Mouse (Mus musculus) adrenal gland, adult (tissue): ENCODE data around the gene Tmem235.
"Not testable (repeated sequence)": the region's sequence is repeated elsewhere in the genome, so short reads cannot be mapped to it uniquely, and the experiment has no call there.

Source experiments
- DNase-seq, 2 experiments: peaks; one replicate each; pipeline ENCODE4 v3.0.0; 2022 to 2023; ENCODE audit warnings: low spot score in 1 of 2; ENCODE audit not compliant: inconsistent age in 2 of 2

Tmem235 gene

DNA sequence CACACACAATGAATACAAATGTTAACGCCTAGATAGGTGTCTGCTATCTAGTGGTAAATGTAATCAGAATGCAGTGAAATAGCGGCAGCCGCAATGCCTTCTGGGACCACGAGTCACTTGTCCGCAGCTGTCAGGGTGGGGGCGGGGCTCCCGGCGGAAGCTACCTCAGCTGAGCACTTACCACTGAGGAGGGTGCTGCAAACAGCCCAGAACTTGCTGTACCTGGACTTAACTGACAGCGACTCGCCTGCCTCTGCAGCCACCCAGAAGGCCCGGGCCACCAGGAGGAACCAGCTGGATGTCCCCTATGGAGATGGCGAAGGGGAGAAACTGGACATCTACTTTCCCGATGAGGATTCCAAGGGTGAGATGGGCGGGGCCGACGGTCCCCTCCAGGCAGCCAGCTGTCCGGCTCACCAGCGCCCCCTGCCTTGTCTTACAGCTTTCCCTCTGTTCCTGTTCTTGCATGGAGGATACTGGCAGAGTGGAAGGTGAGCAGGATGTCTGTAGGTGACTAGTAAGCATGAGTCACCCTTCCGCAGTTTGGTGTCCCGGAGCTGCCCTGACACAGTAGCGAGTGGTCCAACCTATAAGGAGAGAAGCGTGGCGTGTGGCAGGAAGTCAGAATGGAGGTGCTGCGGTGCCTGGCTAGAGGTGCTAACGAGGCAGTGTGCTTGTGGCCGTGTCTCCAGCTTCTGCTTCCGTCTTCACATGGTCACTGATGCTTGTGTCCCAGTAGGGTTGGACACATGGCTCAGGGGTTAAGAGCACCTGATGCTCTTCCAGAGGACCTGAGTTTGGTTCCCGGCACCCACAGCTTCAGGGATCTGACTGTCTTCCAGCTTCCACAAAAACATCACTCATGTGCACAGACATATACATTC, 28.2 kb upstream of the Tmem235 start:
- DNase-seq, result peak; percentile 62 to 86

DNA sequence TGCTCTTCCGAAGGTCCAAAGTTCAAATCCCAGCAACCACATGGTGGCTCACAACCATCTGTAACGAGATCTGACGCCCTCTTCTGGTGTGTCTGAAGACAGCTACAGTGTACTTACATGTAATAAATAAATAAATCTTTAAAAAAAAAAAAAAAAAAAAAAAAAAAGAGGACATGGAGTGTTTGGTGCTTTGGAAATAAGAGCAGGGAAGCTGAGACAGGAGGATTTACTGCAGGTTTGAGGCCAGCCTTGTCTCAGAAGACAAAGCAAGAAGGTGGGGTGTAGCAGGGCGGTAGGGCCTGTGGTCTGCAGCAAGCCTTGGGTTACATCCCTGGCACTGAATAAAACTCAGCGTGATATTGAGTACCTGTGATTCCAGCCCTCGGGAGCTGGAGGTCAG, 27.0 kb upstream of the Tmem235 start:
- not testable (repeated sequence) for DNase-seq

DNA sequence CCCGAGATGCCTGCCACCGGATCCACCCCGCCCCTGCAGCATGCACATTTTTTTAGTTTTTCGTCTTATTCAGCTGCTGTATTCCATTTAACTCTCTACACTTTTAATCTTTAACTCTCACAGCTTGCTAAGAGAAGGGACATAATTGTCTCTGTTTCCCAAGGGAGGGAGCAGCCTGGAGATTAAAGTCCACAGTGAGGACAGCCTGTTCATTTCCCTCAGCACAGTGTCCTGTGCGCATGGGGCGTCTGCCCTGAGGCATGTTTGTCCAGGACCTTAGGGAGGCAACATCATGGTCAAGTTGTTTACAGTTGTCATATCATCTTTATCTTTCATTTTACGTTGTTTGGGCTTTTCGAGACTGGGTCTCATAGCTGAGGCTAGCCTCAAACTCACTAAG, 26.5 kb upstream of the Tmem235 start:
- no peak for DNase-seq

DNA sequence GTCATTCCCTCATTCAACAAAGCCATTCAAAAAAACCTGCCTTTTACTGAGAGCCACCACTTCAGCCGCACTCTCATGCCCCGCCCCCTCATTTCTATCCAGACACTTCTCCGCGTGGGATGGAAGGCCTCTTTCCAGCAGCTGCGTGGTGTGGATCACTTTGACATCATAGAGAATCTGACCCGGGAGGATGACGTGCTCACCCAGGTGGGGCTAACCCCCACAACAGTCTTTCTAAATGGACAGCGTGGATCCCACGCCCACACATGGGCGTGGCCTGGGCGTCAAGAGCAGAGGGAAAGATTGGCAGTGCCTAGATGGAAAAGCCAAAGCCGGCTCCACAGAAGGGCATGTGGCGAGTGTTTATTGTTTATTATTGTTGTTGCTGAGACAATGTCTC, 24.2 kb upstream of the Tmem235 start:
- DNase-seq, result peak; percentile 35 to 64

DNA sequence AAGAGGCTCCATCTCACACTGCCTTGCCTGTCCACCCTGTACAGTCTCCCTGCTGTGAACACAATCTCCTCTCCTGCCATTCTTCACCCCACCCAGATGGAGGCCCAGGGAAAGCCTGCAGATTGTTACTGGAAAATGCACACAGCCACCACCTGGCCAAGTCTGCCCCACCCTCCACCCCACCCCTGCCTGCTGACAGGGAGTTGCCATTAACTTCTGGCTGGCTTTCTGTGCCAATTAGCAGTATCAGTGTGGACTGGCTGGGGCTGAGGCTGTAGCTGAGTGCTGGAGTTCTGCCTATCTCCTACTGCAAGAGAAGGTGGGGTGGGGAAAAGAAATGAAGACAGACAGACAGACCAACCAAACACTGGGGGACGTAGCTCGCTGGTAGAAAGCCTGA, 22.0 kb upstream of the Tmem235 start:
- peak in 1 of 2 experiments; percentile 40 for DNase-seq

DNA sequence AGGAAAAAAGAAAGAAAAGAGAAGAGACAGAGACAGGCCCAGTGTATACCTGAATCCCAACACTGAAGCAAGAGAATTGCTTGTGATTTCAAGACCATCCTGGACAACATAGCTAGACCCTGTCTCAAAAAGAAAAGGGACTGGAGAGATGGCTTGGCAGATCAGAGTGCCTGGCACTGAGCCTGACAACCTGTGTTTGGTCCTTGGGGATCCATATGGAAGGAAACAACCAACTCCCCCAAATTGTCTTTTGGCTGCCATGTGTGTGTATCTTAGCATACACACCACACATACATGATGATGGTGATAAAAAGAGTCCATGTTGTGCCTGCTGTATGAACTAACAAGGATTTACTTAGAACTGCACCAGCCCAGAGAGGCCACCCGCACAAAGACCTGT, 21.5 kb upstream of the Tmem235 start:
- no peak for DNase-seq

DNA sequence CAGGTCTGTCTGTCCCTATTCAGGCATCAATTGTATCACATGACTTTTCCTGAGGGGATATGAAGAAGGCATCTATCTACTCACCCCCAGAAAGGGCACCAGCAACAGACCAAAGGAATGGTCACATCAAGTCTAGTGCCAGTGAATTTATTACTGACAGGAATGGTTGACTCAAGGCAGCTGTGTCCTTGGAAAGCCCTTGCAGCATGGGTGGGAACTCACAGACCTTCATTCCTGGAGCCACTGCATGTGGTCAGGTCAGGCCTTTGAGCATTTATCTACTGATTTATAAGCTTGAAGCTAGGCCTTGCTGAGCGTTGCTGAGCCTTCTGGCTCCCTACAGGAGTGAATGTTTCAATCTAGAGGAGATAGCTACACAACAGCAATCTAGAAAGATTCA, 19.6 kb upstream of the Tmem235 start:
- DNase-seq, result peak; percentile 71 to 83

DNA sequence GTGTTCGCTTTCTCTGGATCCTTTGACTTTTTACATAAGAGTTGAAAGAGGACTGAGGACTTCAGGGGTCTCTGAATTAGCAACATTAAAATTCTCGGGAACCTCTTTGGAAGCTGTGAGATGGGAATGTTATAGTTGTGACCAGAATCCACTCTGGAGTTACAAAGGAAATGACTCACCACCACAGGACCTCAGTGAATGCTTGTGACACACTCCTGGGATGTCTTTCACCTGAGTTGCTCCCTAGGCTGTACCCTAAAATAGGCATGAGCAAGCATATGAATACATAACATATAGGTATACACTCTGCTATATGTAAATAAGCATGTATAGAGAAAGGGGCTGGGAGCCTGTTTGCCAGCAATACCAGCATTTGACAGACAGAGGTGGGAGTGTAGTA, 17.1 kb upstream of the Tmem235 start:
- DNase-seq, result no peak

DNA sequence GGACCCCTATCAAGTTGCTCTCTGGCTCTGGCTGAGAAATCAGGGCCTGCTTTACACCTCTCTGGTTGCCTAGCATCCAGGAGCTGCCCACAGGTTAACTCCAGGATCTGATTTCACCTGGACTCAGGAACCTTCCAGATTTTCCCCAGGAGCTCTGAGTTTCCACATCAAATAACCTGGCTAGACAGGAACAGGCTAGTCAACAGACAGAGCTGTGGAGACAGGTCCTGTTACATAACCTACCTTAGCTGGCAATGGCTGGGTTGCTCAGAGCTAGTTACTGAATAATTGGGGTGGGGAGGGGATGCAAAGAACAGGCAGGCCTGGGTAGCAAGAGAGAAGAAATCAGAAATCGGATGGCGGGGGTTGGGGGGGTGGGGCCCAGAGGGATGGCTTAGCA, 15.6 kb upstream of the Tmem235 start:
- DNase-seq, result no peak

DNA sequence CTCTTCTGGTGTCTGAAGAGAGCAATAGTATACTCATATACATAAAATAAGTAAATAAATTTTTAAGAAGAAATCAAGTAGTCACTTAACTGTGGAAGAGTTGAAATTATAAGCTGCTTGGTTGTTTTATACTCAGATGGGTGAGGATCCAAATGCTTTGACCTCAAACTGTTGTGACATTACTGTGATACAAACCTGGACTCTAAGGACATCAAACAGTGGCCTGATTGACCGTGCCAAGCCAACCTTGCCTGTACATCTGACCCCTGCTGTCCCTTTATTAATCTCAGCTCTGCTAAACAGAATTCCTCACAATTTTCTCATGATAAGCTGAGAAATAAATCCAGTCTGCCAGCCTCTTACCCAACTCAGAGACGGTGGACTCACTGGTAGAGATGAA, 14.9 kb upstream of the Tmem235 start:
- no peak for DNase-seq

DNA sequence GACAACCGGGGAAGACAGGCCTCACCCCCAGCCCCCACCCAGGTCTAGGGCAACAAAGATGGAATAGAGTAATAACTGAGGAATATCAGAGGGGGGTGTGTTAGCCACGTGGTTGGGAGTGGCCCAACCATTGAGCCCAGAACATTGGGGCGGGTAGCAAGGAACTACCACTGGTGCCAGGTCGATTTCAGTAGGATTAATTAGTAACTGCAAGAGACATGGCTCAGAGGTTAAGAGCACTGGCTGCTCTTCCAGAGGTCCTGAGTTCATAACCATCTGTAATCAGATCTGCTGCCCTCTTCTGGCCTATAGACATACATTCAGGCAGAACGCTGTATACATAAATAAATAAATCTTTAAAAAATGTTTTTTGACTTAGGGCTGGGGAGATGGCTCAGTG, 13.9 kb upstream of the Tmem235 start:
- peak in 1 of 2 experiments; percentile 39 for DNase-seq

DNA sequence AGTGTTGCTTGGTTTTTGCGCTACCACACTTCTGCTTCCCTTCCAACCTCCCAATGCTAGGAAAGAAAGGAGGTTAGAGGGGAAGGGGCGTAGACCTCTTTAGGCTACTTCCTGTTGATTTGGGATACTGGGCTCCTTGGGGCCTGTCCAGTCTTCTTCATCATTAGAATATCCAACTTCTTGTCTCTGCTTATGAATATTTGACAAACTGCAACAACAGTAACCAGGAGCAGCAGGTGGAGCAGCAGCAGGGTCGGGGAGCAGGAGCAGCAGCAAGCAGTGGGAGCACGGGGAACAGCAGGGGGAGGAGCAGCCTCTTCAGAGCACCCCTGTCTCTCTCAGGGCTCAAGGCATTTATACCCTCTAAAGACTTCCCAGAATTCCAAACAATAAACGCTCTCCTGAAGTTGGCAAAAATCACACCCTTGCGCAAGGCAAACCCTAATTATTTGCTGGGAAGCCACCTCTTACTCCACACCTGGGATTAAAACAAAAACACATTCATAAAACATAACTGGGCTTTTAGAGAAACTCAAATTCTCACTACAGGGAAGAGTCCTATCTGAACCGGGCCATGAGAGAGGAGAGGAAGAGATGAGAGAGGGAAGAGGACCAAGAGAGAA, 12.8 kb upstream of the Tmem235 start:
- peak in 1 of 2 experiments; percentile 53 for DNase-seq

DNA sequence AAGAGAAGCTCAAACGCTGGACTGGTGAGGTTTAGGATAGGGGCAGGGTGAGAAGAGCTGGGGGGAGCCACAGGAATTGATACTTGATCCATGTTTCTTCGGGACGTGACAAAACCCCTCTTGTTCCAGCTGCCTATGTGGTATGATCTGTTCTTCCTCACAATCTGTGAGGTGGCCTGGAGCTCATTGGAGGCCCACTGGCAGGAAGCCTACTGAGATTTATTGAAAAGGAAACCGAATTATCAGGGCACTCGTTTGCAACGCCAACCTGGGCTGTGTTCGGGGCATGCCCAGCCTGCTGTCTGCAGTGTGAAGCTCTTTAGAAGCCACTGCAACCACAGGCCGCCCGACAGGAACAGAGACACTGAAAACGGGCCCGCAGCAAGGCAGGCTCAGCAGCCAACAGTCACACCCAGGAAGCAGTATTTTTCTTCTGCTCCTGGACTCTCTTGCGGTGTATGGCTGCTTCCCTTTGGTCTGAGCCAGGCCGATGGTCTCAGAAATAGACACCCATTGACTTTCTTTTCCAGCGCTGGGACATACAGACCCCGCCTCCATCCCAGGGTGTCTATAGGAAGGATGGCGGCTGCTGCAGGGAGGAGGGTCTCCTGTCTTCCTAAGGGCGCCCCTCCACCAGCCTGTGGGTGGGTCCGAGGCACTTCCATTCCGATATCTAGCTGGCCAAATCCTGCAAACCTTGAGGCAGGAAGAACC, 12.1 kb upstream of the Tmem235 start:
- DNase-seq, result peak in 1 of 2 experiments; percentile 86

DNA sequence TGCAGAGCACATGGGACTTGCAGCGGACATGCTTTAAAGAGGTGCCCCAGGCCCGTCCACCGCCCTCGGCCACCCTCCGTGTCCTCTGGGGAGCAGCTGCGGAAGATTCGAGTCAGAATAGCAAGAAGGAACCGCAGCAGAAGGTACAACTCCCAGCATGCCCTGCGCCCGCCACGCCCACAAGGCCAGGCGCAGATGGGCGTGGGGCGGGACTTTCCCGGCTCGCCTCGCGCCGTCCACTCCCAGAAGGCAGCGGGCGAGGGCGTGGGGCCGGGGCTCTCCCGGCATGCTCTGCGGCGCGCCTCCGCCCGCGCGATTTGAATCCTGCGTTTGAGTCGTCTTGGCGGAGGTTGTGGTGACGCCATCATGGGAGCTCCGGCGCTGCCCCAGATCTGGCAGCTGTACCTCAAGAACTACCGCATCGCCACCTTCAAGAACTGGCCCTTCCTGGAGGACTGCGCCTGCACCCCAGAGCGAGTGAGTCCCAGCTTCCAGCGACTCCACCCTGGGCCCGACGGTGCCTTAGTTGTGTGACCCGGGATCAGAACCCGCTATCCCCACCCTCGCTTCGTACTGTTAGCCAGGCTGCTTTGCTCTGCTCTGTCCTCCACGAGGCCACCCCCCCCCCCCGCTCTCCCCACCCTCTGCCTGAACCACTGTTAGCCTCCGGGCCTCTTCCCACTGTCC, 11.4 kb upstream of the Tmem235 start, which contains the start of gene Birc5:
TSS of gene Birc5 (plus strand) at position 267 of the 687 bp plus-strand sequence.
- DNase-seq, result peak; percentile 97 to 98

DNA sequence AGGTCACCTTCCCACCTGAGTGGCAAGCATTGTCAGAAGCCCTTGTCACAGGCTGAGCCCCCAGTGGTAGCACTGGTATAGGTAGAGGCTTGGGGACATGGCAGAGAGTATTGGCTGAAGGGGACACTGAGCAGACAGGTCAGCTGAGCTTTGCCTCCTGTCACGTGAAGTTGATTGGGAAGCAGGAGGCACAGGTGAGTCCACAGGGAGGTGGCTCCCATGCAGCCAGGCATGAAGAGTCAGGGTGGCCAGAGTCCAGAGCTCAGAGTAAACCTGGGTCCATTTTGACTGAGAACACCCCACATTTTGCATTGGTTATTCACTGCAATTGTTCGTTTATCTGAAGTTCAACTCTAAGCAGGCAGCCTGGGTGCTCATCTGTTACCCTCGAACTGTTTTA, 7.7 kb upstream of the Tmem235 start:
- no peak for DNase-seq

DNA sequence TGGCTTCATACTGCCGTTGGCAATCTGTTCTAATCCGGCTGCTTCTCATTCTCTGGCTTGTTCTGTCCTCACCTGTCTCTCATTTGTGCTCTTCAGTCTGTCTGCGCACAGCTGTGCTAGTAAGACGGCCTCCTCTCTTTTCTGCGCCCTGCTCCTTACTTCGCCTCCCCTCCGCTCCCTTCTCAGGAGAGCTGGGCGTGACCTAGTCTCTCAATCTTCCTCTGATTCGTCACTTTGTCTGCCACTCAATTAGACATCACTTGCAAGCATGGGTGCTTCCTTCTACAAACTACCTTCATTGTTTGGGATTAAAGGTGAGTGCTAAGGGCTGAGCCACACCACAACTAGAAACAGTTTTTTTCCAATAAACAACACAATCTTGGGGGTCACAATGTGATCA, 6.3 kb upstream of the Tmem235 start:
- DNase-seq, result no peak

DNA sequence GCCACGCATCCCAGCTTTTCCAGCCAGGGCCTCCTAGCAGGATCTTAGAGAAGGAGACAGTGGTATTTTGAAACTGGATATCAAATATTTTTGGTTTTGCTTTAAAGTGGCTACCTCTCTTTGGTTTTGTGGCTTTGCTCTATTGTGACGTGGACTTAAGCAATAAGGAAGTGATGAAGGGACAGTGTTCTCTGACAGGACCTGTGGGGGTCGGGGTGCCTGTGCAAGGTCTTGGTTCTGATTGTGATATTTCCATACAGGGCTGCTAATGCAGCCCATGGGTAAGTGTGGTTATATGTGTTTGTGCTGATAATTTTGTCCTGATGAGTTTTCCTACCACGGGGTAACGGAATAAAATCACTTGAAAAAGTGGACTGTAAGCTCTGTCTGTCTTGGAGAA, 5.2 kb upstream of the Tmem235 start:
- no peak for DNase-seq

DNA sequence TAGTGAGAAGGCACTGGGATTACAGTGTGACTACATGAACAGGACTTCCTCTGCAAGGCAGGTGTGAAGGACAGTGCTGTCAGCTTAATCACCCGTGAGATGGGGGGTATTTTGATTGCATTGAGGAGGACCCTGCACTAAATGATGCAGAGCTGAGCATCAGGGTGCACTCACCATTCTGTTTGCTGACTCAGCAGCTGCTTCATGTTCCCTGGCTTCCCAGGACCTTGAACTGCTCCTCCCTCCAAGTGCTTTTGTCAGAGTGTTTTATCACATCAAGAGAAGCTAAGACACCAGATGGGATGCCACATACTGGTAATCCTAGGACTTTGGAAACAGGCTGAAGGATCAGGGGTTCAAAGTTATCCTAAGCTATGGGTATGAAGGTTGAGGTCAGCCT, 4.6 kb upstream of the Tmem235 start:
- DNase-seq, result no peak

DNA sequence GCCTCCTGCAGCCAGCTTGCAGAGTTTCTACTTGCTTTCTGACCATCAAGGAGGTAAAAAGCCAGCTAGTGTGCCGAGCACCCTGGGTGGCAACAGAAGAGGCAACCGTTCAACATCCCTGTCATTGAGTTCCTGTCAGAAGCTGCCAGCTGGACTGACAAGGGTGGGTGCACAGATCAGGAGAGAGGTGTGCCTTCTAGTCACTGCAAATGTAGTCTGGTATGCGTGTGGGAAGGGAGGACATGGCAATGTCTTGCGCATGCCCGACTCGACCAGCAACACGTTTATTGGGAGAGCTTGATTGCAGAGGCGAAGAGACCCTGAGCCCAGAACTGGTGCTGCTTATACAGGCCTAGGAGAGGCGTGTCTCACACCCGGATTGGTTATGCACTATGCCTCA, 3.1 kb upstream of the Tmem235 start:
- no peak for DNase-seq

DNA sequence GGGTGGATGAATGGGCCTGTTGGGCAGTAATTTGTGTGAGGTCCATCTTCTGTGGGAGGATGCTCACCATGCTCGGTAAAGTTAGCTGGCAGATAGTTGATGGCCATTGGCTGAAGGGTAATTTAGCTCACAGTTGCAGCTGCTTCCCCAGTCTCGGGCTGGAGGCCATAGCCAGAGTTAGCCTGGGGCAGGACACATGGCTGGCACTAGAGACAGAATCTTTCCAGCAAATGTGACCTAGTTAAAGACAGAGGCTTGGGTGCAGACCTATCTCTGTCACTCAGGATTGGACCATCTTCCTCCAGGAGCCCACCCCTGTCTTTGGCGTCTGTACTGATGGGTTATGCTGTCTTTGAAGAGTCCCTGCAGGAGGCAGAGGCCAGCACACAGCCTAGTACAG, 2.2 kb upstream of the Tmem235 start:
- DNase-seq, result no peak

DNA sequence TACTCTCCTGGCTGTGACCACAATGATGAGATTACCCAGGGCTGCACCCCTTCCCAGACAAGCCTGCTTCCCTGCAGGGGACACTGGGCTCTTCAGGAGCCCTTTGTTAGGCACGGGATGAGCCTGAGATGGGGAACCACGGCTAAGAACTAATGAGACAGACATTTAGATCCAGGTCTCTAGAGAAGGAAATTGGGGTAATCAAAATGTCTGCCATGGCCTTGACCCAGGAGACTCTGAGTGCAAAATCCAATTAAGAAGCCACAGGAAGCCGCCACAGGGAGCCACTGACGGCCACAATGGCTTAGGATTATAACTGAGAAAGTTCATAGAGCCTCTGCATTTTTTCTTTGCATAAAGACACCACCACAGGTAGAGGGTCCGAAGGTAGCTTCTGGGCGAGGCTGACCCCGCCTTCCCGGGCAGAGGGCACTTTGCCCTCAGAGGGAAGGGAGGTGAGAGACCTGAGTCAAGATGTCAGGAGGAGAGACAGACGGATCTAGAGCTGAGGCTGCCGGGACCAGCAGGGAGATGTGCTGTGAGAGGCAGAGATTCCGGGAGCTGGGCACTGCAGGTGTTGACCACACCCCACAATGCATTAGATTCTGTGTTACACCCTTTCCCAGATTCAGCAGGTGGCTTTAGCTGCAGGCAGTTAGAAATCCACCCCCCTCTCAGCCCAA, 2.8 kb downstream of the Tmem235 start:
- no peak for DNase-seq
